Mouse (Mus musculus): ENCODE results near the gene Ogg1.

- peak; percentile 67 for TF ChIP-seq POLR2A (IDR thresholded peaks at IDR 0.05; ENCODE audit: low read depth, low read length)
- TF ChIP-seq CTCF (conservative IDR thresholded peaks at IDR 0.05; ENCODE audit: insufficient read depth, insufficient read length, low read depth, low read length) = no peak
These were observed 16.7 kb downstream of the Ogg1 start, which contains the start of gene Camk1 for GRCm38 (mm10) chr6:113343177-113344092.
